Comparison of ENCODE assay signal across 17 mouse cellular contexts in genomic region chr12:32143151-32143550, GRCm38 (mm10).
DNase-seq lines count a peak whose midpoint lies in the region; ATAC-seq and TF ChIP-seq lines count a peak whose summit lies in the region.
"Had no signal": no experiment of that assay in that cellular context is flagged by ENCODE, and none has a peak within 500 bp of the region (broad histone marks: within the 10 kb centered on the region; RNA-seq: fewer than 3 reads in every experiment).

No protein-coding gene starts in this region.

- no peak overlapping the region for H3K27ac ChIP-seq in heart, embryonic 12.5 days (ENCODE audit: poor library complexity, severe bottlenecking)
- H3K27ac ChIP-seq in liver, embryonic 16.5 days (ENCODE audit: low read length) = peak overlapping the region; percentile 95
- H3K27ac ChIP-seq: forebrain, embryonic 15.5 days; limb, embryonic 15.5 days had no signal

- peak overlapping the region; percentile 31 for H3K4me2 ChIP-seq in heart, embryonic 12.5 days
- H3K4me2 ChIP-seq in liver, embryonic 16.5 days (ENCODE audit: low read depth, low read length) = peak overlapping the region; percentile 61
- H3K4me2 ChIP-seq: forebrain, embryonic 15.5 days; limb, embryonic 15.5 days had no signal

- no peak for DNase-seq in heart, adult 9 months (ENCODE audit: low spot score in 2 of 2)
- peak; percentile 81 for DNase-seq in G1E (ENCODE audit: low spot score)
- no peak for DNase-seq in adrenal gland, adult 18-20 months (ENCODE audit: low spot score in 2 of 2)
- DNase-seq in adrenal gland, postnatal 14 days = no peak
- DNase-seq in frontal cortex, postnatal 10 days (ENCODE audit: low spot score in 2 of 2) = no peak
- DNase-seq: B cell, adult 2 months; cerebellum, postnatal 14 days; heart, postnatal 10 days; kidney, postnatal 14 days; right cerebral cortex, postnatal 25 days had no signal

- TF ChIP-seq CTCF in G1E (IDR thresholded peaks at IDR 0.05; ENCODE audit: low read depth, low read length) = no peak

- H3K36me3 ChIP-seq in heart, embryonic 12.5 days = no peaks in the 10 kb centered on the region
- no peaks in the 10 kb centered on the region for H3K36me3 ChIP-seq in G1E (replicated peaks)
- no peaks in the 10 kb centered on the region for H3K36me3 ChIP-seq in liver, embryonic 16.5 days (ENCODE audit: control insufficient read depth, insufficient read depth)
- H3K36me3 ChIP-seq: forebrain, embryonic 15.5 days; limb, embryonic 15.5 days had no signal

- no peak overlapping the region for H3K9ac ChIP-seq in heart, embryonic 12.5 days
- peak overlapping the region; percentile 50 for H3K9ac ChIP-seq in liver, embryonic 16.5 days (ENCODE audit: low read depth, low read length)
- H3K9ac ChIP-seq: forebrain, embryonic 15.5 days; limb, embryonic 15.5 days had no signal

- no peak overlapping the region for H3K4me3 ChIP-seq in heart, embryonic 12.5 days
- H3K4me3 ChIP-seq in G1E (ENCODE audit: low read depth, low read length) = peak overlapping the region; percentile 17; the same call in 1 of the 2 replicates
- 0 out of 2 replicates have a peak overlapping the region, but pooled peaks have one; percentile 13 for H3K4me3 ChIP-seq in liver, embryonic 16.5 days (ENCODE audit: low read depth, low read length)
- H3K4me3 ChIP-seq: forebrain, embryonic 15.5 days; limb, embryonic 15.5 days; myocyte had no signal

- no peaks in the 10 kb centered on the region for H3K9me3 ChIP-seq in heart, embryonic 12.5 days (replicated peaks)
- H3K9me3 ChIP-seq in G1E (replicated peaks) = no peaks in the 10 kb centered on the region
- no peaks in the 10 kb centered on the region for H3K9me3 ChIP-seq in liver, embryonic 16.5 days (replicated peaks; ENCODE audit: control insufficient read depth, low read length)
- H3K9me3 ChIP-seq: forebrain, embryonic 15.5 days; limb, embryonic 15.5 days had no signal

- H3K4me1 ChIP-seq in heart, embryonic 12.5 days (replicated peaks) = peaks cover 8% of the 10 kb centered on the region
- H3K4me1 ChIP-seq in G1E (ENCODE audit: insufficient read depth, low read depth, low read length) = peaks cover 72% of the 10 kb centered on the region
- H3K4me1 ChIP-seq in liver, embryonic 16.5 days (ENCODE audit: control insufficient read depth, low read depth, low read length) = peaks cover 35% of the 10 kb centered on the region
- H3K4me1 ChIP-seq: forebrain, embryonic 15.5 days had no signal

- ATAC-seq in heart, embryonic 12.5 days (ENCODE audit: insufficient number of reproducible peaks, low FRiP score) = peak; percentile 81
- ATAC-seq in G1E (ENCODE audit: extremely low read depth, insufficient number of reproducible peaks, low FRiP score, poor library complexity, severe bottlenecking) = peak; percentile 93
- ATAC-seq in erythroblast, adult 5-6 weeks (replicated peaks; ENCODE audit: low FRiP score, poor library complexity, severe bottlenecking) = peak; percentile 81
- peak; percentile 98 for ATAC-seq in liver, embryonic 16.5 days (ENCODE audit: low read depth)
- ATAC-seq: activated CD4-positive, CD25-positive, alpha-beta regulatory T cell, adult 4 months; forebrain, embryonic 15.5 days had no signal

- WGBS in heart, embryonic 12.5 days = 29% methylated on average over 4 of the region's 4 CpGs
- 13% methylated on average over 4 of the region's 4 CpGs for WGBS in liver, embryonic 16.5 days (ENCODE audit: insufficient replicate concordance)

- H3K27me3 ChIP-seq in heart, embryonic 12.5 days (replicated peaks) = no peaks in the 10 kb centered on the region
- H3K27me3 ChIP-seq in G1E (ENCODE audit: insufficient read depth, low read length) = no peaks in the 10 kb centered on the region
- no peaks in the 10 kb centered on the region for H3K27me3 ChIP-seq in liver, embryonic 16.5 days (ENCODE audit: control insufficient read depth, insufficient read depth, low read depth, low read length)
- H3K27me3 ChIP-seq: forebrain, embryonic 15.5 days had no signal
